Mouse (Mus musculus): ENCODE data around the gene Wdr46. TPM values are rescaled to one million over a fixed set of nuclear protein-coding genes. Genes with fewer than 3 reads are reported as not detected.

The Wdr46 gene
- polyA plus RNA-seq, 1 experiment from 2014 or later, result 11.2 TPM

- peak overlapping the region; percentile 81 for H3K4me3 ChIP-seq (ENCODE audit: low read depth, low read length)
- peak overlapping the region; percentile 100 for H3K4me2 ChIP-seq (replicated peaks; ENCODE audit: low read depth)
- no peak overlapping the region for H3K27ac ChIP-seq (ENCODE audit: low read depth, low read length)
- WGBS, result 62% methylated on average over 21 of the region's 21 CpGs
- ATAC-seq, result no peak
- H3K36me3 ChIP-seq (ENCODE audit: control insufficient read depth, insufficient read depth), result peaks cover 39% of the 10 kb centered on the region
- no peaks in the 10 kb centered on the region for H3K9me3 ChIP-seq (ENCODE audit: control insufficient read depth)
- H3K4me1 ChIP-seq (replicated peaks; ENCODE audit: control insufficient read depth, insufficient read depth, low read length), result no peaks in the 10 kb centered on the region
- H3K27me3 ChIP-seq (replicated peaks; ENCODE audit: control insufficient read depth, insufficient read depth, low read length), result no peaks in the 10 kb centered on the region
- TF ChIP-seq CTCF (IDR thresholded peaks at IDR 0.05; ENCODE audit: low read depth), result no peak
- H3K9ac ChIP-seq (ENCODE audit: low read depth, low read length), result peak overlapping the region; percentile 81
These were observed 12.1 kb upstream of the Wdr46 start for GRCm38 (mm10) chr17:33928251-33928947.

GRCm38 (mm10) chr17:33929371-33930279, 10.8 kb upstream of the Wdr46 start, which contains the start of gene Rgl2:
Rgl2 (plus strand) TSS chr17:33929543.
- H3K9me3 ChIP-seq (ENCODE audit: control insufficient read depth), result no peaks in the 10 kb centered on the region
- H3K36me3 ChIP-seq (ENCODE audit: control insufficient read depth, insufficient read depth), result peaks cover 43% of the 10 kb centered on the region
- H3K27ac ChIP-seq (ENCODE audit: low read depth, low read length), result peak within 1 kb of the TSS; percentile 83
- peak; percentile 64 for TF ChIP-seq CTCF (IDR thresholded peaks at IDR 0.05; ENCODE audit: low read depth)
- H3K4me1 ChIP-seq (replicated peaks; ENCODE audit: control insufficient read depth, insufficient read depth, low read length), result no peaks in the 10 kb centered on the region
- peak within 1 kb of the TSS; percentile 81 for H3K4me3 ChIP-seq (ENCODE audit: low read depth, low read length)
- H3K9ac ChIP-seq (ENCODE audit: low read depth, low read length), result peak within 1 kb of the TSS; percentile 81
- peak; percentile 83 for ATAC-seq
- peak within 1 kb of the TSS; percentile 100 for H3K4me2 ChIP-seq (replicated peaks; ENCODE audit: low read depth)
- H3K27me3 ChIP-seq (replicated peaks; ENCODE audit: control insufficient read depth, insufficient read depth, low read length), result no peaks in the 10 kb centered on the region
- under 1% methylated on average over 72 of the region's 80 CpGs for WGBS

GRCm38 (mm10) chr17:33930280-33931158, 9.9 kb upstream of the Wdr46 start:
- no peak for ATAC-seq
- WGBS, result 1% methylated on average over 39 of the region's 45 CpGs
- Histone ChIP-seq H3K9me3 (ENCODE audit: control insufficient read depth) (no peaks in the 10 kb centered on the region), H3K27ac (ENCODE audit: low read depth, low read length) (peak overlapping the region; percentile 83), H3K4me1 (replicated peaks; ENCODE audit: control insufficient read depth, insufficient read depth, low read length) (no peaks in the 10 kb centered on the region), H3K36me3 (ENCODE audit: control insufficient read depth, insufficient read depth) (peaks cover 42% of the 10 kb centered on the region), H3K27me3 (replicated peaks; ENCODE audit: control insufficient read depth, insufficient read depth, low read length) (no peaks in the 10 kb centered on the region), H3K9ac (ENCODE audit: low read depth, low read length) (peak overlapping the region; percentile 81), H3K4me3 (ENCODE audit: low read depth, low read length) (peak overlapping the region; percentile 81), H3K4me2 (replicated peaks; ENCODE audit: low read depth) (peak overlapping the region; percentile 100)
- TF ChIP-seq CTCF (IDR thresholded peaks at IDR 0.05; ENCODE audit: low read depth), result 0 out of 2 replicates have a peak, but pooled peaks have one; percentile 1

GRCm38 (mm10) chr17:33931159-33931866, 9.1 kb upstream of the Wdr46 start:
- no peak for TF ChIP-seq CTCF (IDR thresholded peaks at IDR 0.05; ENCODE audit: low read depth)
- Histone ChIP-seq H3K27me3 (replicated peaks; ENCODE audit: control insufficient read depth, insufficient read depth, low read length) (no peaks in the 10 kb centered on the region), H3K4me2 (replicated peaks; ENCODE audit: low read depth) (peak overlapping the region; percentile 100), H3K9me3 (ENCODE audit: control insufficient read depth) (no peaks in the 10 kb centered on the region), H3K9ac (ENCODE audit: low read depth, low read length) (0 out of 2 replicates have a peak overlapping the region, but pooled peaks have one; percentile 81), H3K4me3 (ENCODE audit: low read depth, low read length) (peak overlapping the region; percentile 81), H3K36me3 (ENCODE audit: control insufficient read depth, insufficient read depth) (peaks cover 38% of the 10 kb centered on the region; the same call in 1 of the 2 replicates), H3K27ac (ENCODE audit: low read depth, low read length) (no peak overlapping the region), H3K4me1 (replicated peaks; ENCODE audit: control insufficient read depth, insufficient read depth, low read length) (no peaks in the 10 kb centered on the region)
- ATAC-seq, result no peak
- 52% methylated on average over 18 of the region's 18 CpGs for WGBS

- no peak overlapping the region for H3K4me2 ChIP-seq (replicated peaks; ENCODE audit: low read depth)
- no peak for ATAC-seq
- H3K4me1 ChIP-seq (replicated peaks; ENCODE audit: control insufficient read depth, insufficient read depth, low read length), result no peaks in the 10 kb centered on the region
- TF ChIP-seq CTCF (IDR thresholded peaks at IDR 0.05; ENCODE audit: low read depth), result no peak
- no peaks in the 10 kb centered on the region for H3K9me3 ChIP-seq (ENCODE audit: control insufficient read depth)
- no peak overlapping the region for H3K9ac ChIP-seq (ENCODE audit: low read depth, low read length)
- H3K27ac ChIP-seq (ENCODE audit: low read depth, low read length), result no peak overlapping the region
- no peaks in the 10 kb centered on the region for H3K27me3 ChIP-seq (replicated peaks; ENCODE audit: control insufficient read depth, insufficient read depth, low read length)
- H3K36me3 ChIP-seq (ENCODE audit: control insufficient read depth, insufficient read depth), result peaks cover 33% of the 10 kb centered on the region; the same call in 1 of the 2 replicates
- no peak overlapping the region for H3K4me3 ChIP-seq (ENCODE audit: low read depth, low read length)
- WGBS, result 90% methylated on average over 11 of the region's 11 CpGs
These were observed 8.5 kb upstream of the Wdr46 start for GRCm38 (mm10) chr17:33931947-33932346.
